Mouse (Mus musculus): ENCODE measurements at regions not wholly inside any gene's neighbourhood (a gene's known extent, or its start where the extent isn't known, plus 50 kb on each side); places are given as distances from the start of the nearest gene placed in this dataset.

- TF ChIP-seq CTCF (IDR thresholded peaks at IDR 0.05; ENCODE audit: low read depth) (no peak), EP300 (optimal IDR thresholded peaks at IDR 0.05) (no peak)
Observed at GRCm38 (mm10) chr6:67725611-67726010, 190.0 kb upstream of the Tacstd2 start.

Data from stomach, postnatal 0 days (tissue).